Mouse (Mus musculus) heart, postnatal 14 days (tissue): ENCODE data around the gene Apbb1ip. TPM values are rescaled to one million over a fixed set of nuclear protein-coding genes. Genes with fewer than 3 reads are reported as not detected.

Experiments
- DNase-seq, 2 experiments: peaks; one replicate each; pipeline ENCODE4 v3.0.0; 2021 to 2022
- intact Hi-C: fragments of 180-260 bp; cut with DNase I; formaldehyde crosslinking; loops from one replicate; pipeline ENCODE4 v1.15.1; 2025
- long read RNA-seq, 2 experiments: library from polyadenylated mRNA; stranded (forward); transcript quantifications; one replicate each; pipeline ENCODE4 v2.0.0; 2021
- total RNA-seq, 2 experiments: library from RNA; stranded (reverse); gene quantifications; 2 replicates each; pipeline ENCODE4 v1.2.3; 2021

Apbb1ip gene
- 1 to 10 TPM; 3.3 to 4.5 TPM for total RNA-seq
- long read RNA-seq, experiment 1, partial matches to known transcripts, result 0 of 1 reads
- long read RNA-seq, experiment 1, other reads (novel, unspliced or antisense), result 0 of 1 reads
- long read RNA-seq, experiment 2, result 0 reads

DNA sequence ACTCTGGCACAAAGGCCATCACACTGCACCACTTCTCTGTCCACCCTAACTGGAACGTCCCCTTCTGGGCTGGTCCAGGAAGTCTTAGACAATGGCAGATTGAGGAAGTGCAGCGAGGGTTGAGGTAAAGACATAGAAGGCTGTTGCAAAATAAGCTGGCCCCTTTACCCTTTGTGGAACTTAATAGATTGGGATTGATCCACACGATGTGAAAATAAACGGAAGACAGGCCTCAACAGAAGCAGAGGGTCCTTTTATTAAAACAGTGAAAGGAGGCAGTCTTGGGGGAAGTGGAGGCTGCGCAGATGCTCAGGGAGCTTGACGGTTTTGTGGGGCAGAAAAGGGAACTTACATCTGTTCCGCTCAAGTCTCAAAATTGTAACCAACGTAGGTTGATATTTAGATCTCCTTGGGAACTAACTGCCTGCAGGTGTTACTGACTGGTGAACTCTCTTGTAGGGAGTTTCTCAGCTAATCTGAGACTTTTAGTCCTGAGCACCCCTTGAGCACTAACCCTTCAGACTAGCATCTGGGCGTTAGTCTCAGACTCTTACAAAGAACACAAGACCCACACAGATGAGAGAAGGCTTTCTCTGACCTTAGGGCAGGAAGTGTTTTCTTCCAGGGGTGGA is at the start of gene Apbb1ip:
Gene Apbb1ip (plus strand): TSS at position 546 of the 632 bp plus-strand sequence.
- DNase-seq, result no peak

GRCm38 (mm10) chr2:22727113-22727512 is 46.8 kb upstream of the Apbb1ip start:
- intact Hi-C loops, result no loop called here
- no peak for DNase-seq

More for the DNA sequence above, at the start of gene Apbb1ip:
- intact Hi-C loops, result no loop called here

- no peak for DNase-seq
Observed at GRCm38 (mm10) chr2:22736134-22736533, 37.8 kb upstream of the Apbb1ip start.

DNA sequence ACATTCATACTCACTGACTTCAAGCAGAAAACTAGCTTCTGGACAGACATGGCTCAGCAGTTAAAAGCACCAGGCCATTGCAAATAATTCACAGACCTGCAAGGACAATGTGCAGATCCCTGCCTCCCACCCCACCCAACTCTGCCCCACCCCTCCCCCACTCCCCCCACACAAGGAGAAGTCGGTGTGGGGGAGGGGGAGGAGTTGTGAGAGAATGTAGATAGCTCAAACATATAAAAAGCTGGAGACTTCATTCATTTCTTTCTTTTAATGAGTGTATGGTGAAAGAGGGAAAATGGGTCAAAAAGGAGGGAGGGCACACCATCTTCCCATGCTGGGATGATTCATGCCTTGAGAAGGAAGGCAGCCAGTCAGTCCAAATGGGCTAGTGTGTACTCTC is 34.5 kb upstream of the Apbb1ip start:
- no peak for DNase-seq
- intact Hi-C loops, result no loop called here

More at GRCm38 (mm10) chr2:22736134-22736533, 37.8 kb upstream of the Apbb1ip start:
- intact Hi-C loops, result no loop called here

GRCm38 (mm10) chr2:22740441-22740840 is 33.5 kb upstream of the Apbb1ip start:
- intact Hi-C loops, result no loop called here
- DNase-seq, result no peak

DNA sequence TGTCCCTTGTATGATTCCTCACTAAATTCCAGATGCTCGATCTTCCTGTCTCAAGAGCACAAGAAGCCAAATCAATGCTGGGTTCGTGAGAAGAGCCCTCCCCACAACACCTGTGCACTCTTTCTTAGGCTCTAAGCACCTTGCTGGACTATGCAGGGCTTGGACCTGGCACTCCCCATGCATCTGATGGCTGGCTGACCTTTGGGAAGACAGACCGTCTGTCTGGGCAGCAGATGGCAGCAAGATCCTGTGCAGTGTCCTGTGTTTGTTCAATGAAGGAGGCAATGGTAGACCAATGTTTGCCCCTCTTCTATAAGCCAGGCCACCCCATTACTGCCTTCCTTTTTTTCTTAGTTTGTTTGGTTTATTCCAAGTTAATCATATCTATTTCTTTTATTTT is 32.7 kb upstream of the Apbb1ip start:
- DNase-seq, result no peak
- intact Hi-C loops, result no loop called here

DNA sequence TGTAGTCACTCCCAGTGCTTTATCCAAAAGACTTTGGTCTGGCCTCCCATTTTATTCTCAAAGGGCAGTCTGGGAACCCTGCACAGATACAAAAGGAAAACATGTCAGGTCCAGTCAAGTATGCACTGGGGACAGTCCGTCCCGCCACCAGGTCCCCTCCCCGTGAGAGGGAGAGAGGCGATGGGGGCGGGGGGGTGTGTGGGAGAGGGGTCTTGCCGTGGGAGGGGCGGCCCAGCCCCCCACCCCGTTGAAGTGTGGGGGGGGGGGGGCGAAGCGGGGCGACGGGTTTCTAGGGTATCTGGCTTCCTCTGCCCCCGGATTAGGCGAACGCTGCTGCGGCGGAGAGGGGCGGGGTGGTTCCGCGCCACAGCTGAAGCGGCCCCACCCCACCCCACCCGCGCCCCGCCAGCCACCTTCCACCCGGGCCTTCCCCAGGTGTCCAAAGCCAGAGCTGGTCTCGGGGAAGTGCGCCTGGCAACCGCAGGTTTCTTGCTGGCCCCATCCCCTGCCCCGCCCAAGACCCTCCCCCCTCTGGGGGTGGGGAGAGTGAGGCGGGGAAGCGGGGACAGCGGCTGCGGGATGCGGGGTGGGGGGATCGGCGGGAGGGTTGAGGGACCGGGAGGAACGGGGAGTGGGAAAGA is 29.7 kb upstream of the Apbb1ip start:
- intact Hi-C loops, result no loop called here
- DNase-seq, result peak; percentile 30 to 36

DNA sequence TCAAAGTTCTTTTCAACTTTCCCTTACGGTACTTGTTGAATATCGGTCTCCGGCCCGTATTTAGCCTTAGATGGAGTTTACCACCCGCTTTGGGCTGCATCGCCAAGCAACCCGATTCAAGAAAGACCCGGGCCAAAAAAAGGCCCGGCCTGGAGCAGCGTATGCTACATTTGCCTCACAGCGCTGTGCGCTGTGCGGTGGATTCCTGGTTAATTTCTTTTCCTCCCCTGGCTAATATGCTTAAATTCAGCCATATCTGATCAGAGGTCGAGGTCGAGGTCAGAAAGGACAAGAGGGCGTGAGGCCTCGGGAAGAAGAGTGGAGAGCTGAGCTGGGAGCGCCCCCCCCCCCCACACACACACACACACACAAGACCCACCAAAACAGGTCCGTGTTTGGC is 29.0 kb upstream of the Apbb1ip start:
- no peak for DNase-seq

GRCm38 (mm10) chr2:22746785-22747184 is 27.1 kb upstream of the Apbb1ip start:
- no peak for DNase-seq
- intact Hi-C loops, result no loop called here

More for the DNA sequence above, 29.0 kb upstream of the Apbb1ip start:
- intact Hi-C loops, result no loop called here

DNA sequence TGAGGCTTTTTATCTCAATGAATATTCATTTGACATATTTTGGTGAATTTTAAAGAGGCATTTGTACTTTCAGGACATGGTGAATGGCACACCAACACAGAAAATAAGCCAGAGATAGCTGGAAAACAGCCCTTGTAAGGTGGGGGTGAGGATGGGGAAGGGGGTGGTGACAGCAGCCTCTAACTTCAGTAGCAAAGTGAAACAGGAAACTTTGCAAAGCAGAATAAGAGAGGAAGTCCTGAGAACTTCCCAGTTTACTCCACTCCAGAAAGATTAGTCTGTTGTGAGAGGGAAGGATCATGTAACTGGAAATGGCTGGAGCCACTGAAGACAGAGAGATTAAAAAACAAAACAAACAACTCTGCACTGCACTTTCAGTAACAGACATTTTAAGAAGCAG is 26.0 kb upstream of the Apbb1ip start:
- DNase-seq, result no peak
- intact Hi-C loops, result no loop called here

GRCm38 (mm10) chr2:22749761-22750160 is 24.1 kb upstream of the Apbb1ip start:
- intact Hi-C loops, result no loop called here
- no peak for DNase-seq

DNA sequence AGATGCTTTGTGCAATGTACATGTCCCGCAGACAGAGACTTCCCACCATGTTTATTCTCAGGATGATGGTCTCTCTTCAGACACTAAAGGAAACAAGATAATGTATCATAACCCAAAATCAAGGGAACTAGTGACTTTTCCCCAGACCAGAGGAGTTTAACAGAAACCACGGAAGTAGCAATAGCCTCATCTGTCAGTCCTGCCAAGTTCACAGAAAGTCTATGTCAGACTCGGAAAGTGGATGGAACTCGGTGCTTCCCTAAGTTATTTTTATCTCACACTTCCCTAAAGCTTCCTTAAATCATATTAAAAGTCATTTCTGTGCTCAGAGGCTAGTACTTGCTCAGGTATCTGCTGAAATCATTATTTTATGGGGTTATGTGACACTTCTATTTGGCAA is 21.4 kb upstream of the Apbb1ip start:
- intact Hi-C loops, result no loop called here
- no peak for DNase-seq

GRCm38 (mm10) chr2:22753461-22754075 is 20.3 kb upstream of the Apbb1ip start:
- DNase-seq, result no peak
- intact Hi-C loops, result no loop called here

- DNase-seq, result no peak
- intact Hi-C loops, result no loop called here
Observed at GRCm38 (mm10) chr2:22754222-22754824, 19.6 kb upstream of the Apbb1ip start.

GRCm38 (mm10) chr2:22755561-22755960 is 18.3 kb upstream of the Apbb1ip start:
- no peak for DNase-seq
- intact Hi-C loops, result no loop called here

- peak; percentile 68 to 87 for DNase-seq
- intact Hi-C loops, result loop anchor here (1.0 kb wide), 1 partner anchor 107 kb away; no protein-coding TSS in a partner anchor
Observed at GRCm38 (mm10) chr2:22758310-22758972, 15.5 kb upstream of the Apbb1ip start.

DNA sequence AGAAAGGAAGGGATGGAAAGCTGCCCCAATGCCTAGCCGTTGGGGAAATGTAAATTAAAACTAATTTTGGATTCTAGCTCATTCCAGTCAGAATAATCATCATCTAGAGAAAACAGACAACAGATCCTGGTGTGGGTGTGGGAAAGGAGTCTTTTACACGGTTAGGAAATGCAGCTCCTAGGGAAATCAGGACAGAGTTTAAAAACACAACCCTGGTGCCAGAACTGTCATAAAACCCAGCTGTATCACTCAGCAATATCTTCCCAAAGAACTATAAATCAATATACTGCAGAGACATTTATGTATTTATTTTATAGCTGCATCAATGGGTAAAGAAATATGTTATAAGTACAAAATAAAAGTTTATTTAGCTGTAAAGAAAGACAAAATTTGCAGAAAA is 13.4 kb upstream of the Apbb1ip start:
- no peak for DNase-seq
- intact Hi-C loops, result no loop called here

GRCm38 (mm10) chr2:22761103-22761521 is 12.8 kb upstream of the Apbb1ip start:
- intact Hi-C loops, result no loop called here
- DNase-seq, result no peak

GRCm38 (mm10) chr2:22764774-22765387 is 9.0 kb upstream of the Apbb1ip start:
- intact Hi-C loops, result no loop called here

DNA sequence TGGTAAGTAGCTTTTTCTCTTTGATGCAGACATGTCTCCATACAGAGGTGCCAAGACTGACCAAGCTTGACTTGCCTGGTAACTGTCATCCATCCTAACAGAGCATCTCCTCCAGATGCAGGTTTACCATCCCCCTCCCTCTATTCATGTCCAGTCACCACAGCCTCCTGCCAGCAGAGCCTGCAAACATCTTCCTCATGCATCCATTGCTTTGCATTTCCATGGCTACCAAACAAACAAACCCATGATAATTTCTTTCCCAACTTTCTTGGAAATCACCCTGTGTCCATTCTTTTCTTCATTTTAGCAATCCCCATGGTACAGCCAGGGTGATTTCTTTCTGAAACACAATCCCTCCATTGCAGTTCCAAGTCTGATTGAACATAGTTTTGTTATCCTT is 2.6 kb upstream of the Apbb1ip start:
- peak; percentile 9 to 15 for DNase-seq
- intact Hi-C loops, result no loop called here

More at GRCm38 (mm10) chr2:22764774-22765387, 9.0 kb upstream of the Apbb1ip start:
- DNase-seq, result no peak
